Mouse (Mus musculus): ENCODE measurements around the gene Hist1h1b.
"Not testable (repeated sequence)": the region's sequence is repeated elsewhere in the genome, so short reads cannot be mapped to it uniquely, and the experiment has no call there.

The Hist1h1b gene

DNA sequence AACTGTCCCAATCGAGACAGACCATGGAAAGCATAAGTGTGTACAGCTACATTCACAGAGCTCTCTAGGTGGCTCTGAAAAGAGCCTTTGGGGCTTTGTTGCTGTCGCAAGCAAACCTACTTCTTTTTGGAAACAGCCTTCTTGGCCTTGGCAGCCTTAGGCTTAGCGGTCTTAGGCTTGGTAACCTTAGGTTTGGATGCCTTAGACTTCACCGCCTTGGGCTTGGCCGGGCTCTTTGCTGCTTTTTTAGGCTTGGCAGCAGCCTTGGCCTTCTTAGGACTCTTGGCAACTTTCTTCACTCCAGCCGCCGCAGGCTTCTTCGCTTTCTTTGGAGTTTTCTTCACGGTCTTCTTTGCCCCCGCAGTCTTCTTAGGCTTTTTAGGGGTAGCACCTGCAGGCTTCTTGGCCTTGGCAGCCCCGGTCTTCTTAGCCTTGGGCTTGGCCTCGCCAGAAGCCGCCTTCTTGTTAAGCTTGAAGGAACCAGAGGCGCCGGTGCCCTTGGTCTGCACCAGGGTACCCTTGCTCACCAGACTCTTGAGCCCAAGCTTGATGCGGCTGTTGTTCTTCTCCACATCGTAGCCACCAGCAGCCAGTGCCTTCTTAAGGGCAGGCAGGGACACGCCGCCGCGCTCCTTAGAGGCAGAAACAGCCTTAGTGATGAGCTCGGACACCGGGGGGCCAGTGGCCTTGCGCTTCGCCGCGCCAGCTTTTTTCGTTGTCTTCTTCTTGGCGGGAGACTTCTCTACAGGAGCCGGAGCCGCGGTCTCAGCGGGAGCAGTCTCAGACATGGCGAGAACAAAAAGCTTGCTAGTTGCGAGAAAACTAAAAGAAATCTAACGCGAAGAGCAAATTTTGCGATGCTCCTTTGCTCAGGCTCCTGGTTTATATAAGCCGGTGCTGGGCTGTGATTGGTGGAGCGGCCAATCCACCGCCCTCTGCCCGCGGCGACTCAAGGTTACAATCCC, at the start of gene Hist1h1b:
Gene Hist1h1b, minus strand, starts transcription at position 859 of the 965 bp plus-strand sequence.
- DNase-seq (ENCODE audit: low spot score in 2 of 2): peak; percentile 76 to 87

DNA sequence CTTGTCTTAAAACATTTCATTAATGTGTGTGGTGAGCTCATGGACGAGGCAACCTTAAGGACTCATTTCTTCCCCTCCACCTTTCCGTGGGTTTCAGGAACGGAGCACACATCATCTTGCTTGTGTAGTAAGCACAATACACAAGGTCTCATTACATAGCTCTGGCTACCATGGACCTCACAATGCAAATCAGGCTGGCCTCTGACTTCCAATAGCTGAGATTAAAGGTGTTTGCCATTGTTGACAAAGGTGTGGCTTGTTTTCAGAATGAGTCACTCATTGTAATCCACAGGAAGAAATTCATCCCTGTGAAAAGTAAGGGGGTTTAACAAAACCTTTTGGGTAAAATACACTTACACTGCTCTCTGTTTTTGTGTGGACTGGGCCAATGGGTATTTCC, 48.1 kb upstream of the Hist1h1b start:
- no peak for DNase-seq (ENCODE audit: low spot score in 2 of 2)

DNA sequence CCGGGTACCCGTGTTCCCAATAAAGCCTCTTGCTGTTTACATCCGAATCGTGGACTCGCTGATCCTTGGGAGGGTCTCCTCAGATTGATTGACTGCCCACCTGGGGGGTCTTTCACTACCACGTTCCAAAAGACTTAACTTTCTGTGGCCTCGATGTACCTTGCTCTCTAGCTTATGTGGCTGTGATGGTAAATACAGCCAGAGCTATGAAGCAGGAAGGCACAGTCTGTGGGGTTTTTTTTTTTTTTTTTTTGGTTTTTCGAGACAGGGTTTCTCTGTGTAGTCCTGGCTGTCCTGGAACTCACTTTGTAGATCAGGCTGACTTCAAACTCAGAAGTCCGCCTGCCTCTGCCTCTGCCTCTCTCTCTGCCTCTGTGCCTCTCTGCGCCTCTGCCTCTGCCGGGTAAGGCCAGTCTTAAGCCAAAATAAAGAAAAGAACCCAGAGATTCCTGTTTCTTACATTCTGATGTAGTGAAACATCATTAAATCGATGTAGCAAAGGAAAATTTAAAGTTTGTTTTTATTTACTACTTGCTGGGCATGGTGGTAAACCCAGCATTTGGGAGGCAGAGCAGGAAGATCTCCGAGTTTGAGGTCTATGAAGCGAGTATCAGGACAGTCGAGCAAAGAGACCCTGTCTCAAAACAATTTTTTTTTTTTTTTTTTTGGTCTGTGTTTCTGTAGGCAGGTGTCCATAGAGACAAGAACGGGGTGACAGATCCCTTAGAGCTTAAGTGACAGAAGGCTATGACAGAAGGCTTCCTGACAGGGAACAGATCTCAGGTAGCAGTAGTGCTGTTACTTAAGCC, 39.9 kb upstream of the Hist1h1b start:
- not testable (repeated sequence) for DNase-seq (ENCODE audit: low spot score in 2 of 2)

DNA sequence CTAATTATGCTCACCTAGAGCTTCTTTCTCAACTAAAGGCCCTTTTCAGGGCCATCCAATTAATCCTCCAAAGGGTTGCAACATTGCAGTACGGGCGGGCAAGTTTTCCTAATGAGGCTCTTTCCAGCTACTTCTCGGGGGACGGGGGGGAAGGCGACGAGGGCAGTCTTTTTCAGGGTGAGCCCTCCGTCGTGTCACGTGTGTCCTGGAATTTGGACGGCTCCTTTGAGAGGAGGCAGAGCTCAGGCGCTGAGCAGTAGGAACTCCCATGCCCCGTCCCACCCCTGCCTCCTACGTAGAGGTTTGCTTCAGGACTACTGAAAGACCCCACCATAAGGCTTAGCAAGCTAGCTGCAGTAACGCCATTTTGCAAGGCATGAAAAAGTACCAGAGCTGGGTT, 31.7 kb upstream of the Hist1h1b start:
- DNase-seq (ENCODE audit: low spot score in 2 of 2): not testable (repeated sequence)

DNA sequence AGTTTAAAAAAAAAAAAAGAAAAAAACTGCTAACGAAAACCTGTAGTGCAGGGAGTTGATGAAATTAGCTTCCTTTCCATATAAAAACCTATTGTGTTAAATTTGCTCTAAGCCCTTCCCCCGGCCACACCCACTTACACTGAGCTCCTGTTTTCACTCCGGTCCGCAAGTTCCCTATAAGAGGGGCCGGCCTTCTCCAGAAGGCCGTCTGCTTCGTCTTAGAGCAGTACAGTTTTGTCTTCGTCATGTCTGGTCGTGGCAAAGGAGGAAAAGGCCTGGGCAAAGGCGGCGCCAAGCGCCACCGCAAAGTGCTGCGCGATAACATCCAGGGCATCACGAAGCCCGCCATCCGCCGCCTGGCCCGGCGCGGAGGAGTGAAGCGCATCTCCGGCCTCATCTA, 31.1 kb upstream of the Hist1h1b start, which contains the start of gene Hist1h4m:
Gene Hist1h4m, plus strand, starts transcription at position 208 of the 400 bp plus-strand sequence.
- DNase-seq (ENCODE audit: low spot score in 2 of 2): peak; percentile 53 to 60

DNA sequence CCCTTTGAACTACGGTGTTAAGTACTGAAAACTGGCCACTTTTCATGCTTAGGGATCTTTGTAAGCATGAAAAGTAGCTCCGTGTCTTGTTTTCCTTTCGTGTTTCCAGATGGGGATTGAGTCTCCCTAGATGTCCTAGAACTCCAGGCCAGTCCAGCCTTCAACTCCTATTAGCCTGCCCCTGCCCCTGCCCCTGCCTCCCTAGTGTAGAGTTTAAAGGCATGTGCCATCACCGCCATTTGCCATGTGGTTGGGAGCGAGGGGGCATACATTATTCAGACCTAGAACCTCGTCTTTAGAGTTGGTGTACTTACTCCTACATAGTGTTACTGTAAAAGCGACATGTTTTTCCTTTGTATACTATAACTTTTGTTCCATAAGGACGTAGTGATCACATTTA, 30.6 kb upstream of the Hist1h1b start:
- not testable (repeated sequence) for DNase-seq (ENCODE audit: low spot score in 2 of 2)

DNA sequence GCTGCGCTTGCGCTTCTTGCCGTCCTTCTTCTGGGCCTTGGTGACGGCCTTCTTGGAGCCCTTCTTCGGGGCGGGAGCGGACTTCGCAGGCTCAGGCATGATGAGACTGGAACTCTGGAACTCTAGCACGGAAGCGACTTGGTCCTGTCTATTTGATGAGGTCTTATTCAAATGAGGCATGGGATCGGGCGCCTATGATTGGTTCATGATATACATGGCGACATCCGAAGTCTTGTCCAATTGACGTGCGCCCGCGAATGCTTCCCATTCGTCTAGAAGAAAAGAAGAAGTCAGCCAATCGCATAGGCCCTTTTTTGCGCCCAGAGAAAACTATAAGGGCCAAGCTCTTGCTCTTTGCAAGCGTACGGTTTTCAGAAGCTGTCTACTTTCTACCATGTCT, 29.6 kb upstream of the Hist1h1b start, which contains the start of the genes Hist1h2bq and Hist1h2ao:
Gene Hist1h2bq, minus strand, starts transcription at position 125 of the 400 bp plus-strand sequence.
Gene Hist1h2ao, plus strand, starts transcription at position 393 of the 400 bp plus-strand sequence.
- not testable (repeated sequence) for DNase-seq (ENCODE audit: low spot score in 2 of 2)

DNA sequence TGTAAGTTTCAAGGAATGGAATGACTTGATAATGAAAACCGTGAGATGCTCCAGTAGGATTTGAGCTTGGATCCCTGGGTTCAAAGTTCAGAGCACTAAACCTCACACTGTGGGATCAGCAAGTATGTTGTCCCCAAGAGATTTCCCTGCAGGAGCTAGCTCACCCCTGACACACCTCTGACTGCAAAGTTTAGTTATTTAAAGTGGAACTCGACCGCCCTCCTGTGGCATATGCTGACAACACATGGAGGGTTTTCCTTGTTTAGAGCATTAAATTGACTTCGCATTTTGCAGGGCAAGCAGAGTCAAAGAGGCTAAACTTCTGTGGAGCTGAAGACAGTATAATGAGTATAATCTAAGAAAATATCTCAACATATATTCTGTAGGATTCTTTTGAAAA, 22.6 kb upstream of the Hist1h1b start:
- not testable (repeated sequence) for DNase-seq (ENCODE audit: low spot score in 2 of 2)

DNA sequence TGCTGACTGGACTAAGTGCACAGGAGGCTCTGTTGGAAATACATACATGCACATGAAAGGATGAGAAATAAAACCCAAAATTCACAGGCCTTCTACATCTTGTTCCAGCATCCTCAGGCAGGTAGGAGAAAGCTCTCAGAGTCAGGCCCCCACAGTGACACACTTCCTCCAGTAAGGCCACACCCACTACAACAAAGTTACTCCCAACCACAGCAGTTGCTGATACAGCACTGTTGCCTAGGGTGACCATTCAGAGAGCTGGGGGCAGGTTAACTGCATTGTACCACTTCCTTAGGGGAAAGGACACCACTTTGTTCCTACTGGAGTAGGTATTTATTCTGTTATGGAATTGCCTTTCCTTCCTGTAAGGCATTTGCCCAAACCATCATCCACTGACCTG, 16.7 kb upstream of the Hist1h1b start:
- not testable (repeated sequence) for DNase-seq (ENCODE audit: low spot score in 2 of 2)

DNA sequence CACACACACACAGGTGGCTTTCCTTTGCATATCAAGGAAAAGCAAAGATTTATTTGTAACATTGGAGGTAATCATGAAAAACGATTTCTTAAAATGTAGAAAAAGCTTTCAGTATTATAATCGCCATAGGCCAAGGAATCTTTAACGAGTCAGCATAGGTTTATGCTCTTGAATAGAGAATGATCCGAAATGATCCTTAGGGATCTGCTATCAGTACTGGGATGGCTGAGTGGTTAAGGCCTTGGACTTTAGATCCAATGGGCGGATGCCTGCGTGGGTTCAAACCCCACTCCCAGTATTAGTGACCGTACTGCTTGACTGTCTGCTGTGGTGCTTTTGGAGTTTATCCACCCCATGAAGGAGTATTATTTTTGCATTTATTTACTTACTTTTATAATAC, 15.2 kb upstream of the Hist1h1b start:
- no peak for DNase-seq (ENCODE audit: low spot score in 2 of 2)

DNA sequence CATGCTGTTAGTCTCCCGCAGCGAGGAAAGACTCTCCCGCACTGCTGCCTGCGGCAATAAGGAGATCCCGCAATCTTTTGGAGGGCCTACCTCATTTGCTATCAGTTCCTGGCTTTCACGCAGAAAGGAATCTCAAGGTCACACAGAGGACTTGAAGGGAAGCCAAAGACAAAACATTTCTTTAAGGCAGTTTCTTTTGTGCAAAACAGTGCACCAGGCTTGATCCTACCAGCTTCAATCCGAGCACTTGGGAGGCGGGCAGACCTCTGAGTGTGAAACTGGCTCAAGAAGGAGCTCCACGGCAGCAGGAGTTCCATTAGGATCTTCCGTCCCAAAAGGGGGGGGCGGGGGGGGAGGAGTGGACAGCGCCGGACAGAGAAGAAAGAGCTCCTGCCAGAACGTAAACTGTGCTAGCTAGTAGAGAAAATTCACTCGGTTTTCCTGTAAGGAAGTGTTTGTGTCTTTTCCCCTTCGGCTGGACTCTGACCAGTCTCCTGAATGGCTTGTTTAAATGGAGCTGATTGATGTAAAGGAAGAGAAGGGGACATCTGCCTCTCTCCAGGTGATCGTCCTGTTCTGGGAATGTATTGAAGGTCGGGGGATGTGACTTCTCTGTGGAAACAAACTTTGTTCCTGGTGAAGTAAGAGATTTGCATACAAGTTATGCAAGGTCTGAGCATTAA, 10.3 kb upstream of the Hist1h1b start:
- DNase-seq (ENCODE audit: low spot score in 2 of 2): no peak

DNA sequence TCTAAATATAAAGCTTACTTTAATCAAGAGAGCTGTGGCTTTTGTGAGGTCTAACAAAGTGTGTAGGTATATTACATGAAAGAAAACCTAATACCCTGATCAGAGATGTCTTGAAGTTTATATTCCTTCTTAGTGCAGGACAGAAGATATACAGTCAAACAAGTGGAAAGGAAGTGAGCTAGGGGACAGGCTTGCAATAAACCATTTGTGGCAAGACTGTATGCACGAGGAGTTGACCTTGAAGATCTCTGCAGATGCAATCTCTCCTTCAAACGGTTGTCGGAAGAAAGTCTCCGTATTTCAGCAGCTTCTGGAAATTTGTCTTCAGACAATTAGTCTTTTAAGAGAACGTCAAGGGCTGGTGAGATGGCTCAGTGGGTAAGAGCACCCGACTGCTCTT, 9.5 kb upstream of the Hist1h1b start:
- DNase-seq (ENCODE audit: low spot score in 2 of 2): no peak

DNA sequence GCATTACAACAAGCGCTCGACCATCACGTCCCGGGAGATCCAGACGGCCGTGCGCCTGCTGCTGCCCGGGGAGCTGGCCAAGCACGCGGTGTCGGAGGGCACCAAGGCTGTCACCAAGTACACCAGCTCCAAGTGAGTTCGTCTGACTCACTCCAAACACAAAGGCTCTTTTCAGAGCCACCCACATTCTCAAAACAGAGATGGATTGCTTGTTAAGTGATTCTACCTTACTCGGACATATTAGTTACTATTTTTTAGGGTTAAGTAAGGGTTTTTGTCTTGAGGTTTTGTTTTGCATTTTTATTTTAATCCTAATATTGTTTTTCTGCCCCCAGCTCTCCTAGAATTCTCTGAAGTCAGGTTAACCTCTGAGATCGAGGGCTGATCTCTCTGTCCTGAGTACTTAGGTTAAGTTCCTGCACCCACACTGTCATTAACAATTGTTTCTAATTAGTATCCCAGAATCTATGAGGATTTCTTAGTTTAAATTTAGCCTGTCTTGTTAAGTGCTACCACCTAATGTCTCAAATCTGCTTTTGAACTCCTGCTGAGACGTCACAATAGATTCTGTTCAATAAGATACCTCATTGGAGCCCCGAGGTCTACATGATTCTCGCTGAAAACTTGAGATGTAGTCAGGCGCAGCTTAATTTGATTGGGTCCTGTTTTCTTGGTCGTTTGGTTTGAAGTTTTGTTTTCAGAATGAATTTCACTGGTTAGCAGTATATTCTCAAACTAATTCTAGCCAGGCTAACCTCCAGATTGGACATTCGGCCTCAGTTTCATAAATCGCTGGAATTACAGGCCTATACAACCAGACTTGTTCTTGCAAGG, 7.6 kb upstream of the Hist1h1b start:
- DNase-seq (ENCODE audit: low spot score in 2 of 2): no peak

DNA sequence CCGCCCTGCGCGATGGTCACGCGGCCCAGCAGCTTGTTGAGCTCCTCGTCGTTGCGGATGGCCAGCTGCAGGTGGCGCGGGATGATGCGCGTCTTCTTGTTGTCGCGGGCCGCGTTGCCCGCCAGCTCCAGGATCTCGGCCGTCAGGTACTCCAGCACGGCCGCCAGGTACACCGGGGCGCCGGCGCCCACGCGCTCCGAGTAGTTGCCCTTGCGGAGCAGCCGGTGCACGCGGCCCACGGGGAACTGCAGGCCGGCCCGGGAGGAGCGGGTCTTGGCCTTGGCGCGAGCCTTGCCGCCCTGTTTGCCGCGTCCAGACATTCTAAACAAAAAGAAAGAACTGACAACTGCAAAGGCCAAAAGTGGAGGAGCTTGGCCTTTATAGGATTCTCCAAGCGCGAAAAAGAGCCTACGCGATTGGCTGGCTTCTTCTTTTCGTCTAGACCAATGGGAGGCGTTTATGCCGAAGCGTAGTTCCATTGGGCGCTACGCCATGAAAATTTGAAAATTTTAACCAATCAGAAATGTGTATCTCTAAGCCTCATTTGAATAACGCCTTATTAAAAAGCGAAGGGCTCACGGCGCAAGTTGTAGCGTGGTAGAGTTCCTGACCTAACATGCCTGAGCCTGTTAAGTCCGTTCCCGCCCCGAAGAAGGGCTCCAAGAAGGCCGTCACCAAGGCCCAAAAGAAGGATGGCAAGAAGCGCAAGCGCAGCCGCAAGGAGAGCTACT, 6.6 kb upstream of the Hist1h1b start, which contains the start of the genes Hist1h2an and Hist1h2bp:
Gene Hist1h2an, minus strand, starts transcription at position 320 of the 731 bp plus-strand sequence.
Gene Hist1h2bp, plus strand, starts transcription at position 563 of the 731 bp plus-strand sequence.
- DNase-seq (ENCODE audit: low spot score in 2 of 2): peak; percentile 82 to 88

DNA sequence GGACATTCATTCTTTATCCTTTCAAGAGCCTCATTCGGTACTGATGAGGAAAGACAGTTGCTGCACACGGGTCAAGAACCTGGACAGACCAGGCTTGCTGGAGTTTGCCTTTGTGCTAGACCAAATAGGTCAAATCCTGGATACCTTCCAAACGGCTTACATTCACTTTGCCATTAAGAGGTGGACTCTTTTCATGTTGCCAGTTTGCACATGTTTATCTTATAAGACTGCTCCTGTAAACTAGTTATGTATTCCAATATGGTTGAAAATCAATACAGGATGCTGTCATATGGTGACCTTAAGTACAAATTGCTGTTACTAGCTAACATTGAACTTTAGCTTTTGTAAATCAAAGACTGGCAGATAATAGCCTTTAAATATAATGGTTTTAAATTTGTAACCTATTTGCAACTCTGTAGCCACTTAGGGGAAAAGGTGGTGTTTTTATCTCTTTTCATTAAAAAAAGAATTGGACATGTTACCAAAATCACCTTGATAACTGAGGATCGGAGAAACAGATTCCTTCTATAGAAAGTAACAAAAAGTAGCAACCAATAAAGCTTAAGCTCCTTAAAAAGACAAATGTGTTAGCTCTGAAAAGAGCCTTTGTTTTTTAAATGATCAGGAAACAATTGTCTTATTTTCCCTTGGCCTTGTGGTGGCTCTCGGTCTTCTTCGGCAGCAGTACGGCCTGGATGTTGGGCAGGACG, 5.9 kb upstream of the Hist1h1b start:
- DNase-seq (ENCODE audit: low spot score in 2 of 2): no peak

DNA sequence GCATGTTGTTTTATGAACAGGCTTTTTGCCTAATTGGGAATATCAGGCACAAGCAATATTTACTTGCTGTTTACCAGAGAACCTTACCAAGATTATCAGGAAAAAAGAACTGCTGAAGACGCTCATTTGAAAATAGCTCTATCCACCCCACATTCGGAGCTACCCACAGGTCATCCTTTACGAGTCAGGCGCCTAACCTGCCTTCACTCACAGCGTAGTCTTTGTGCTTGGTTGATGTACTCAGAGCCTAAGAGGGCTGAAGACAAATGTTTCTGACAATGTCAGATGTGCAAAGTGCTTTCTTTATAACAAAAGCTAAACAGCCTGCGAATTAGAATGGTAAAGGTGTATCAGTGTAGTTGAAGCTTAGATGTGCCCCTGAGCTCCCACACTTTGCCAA, 3.9 kb upstream of the Hist1h1b start:
- DNase-seq (ENCODE audit: low spot score in 2 of 2): no peak

DNA sequence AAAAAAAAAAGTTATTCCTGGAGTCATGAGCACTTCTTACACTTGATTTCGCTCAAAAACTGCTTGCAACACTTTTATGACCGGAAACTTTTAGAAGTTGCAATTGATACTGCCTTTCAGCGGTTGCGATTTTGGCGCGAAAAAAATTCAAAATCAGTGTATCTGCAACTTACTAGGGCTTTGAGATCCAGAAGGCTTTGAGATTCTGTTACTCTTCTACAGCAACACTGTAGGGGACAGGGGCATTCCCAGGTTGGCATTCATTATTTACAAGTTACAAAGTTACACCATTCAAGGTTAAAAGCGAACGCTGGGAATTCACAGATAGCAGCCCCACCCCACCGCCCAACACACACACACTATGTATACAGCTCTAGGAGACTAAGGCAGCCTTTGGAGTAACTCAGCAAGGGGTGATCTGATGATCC, 3.3 kb upstream of the Hist1h1b start:
- peak; percentile 26 to 52 for DNase-seq (ENCODE audit: low spot score in 2 of 2)

DNA sequence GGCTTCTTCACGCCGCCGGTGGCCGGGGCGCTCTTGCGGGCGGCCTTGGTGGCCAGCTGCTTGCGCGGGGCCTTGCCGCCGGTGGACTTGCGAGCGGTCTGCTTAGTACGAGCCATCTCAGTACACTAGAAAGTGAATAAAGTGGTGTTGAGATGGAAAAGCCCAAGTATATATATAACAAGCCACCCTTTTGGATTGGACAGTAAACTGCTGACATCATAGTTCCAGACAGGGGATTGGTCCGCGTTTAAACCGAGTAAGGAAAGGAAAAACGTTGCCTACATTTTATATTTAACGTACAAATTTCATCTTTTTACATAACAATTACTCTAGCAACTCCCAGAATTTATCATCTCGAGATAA, 2.8 kb upstream of the Hist1h1b start, which contains the start of gene Hist1h3i:
Gene Hist1h3i, minus strand, starts transcription at position 116 of the 363 bp plus-strand sequence.
- DNase-seq (ENCODE audit: low spot score in 2 of 2): peak; percentile 62 to 79

All from thymus, postnatal 10 days (tissue).